In genomic region chr17:73381681-73382080, GRCm38 (mm10) we compare ENCODE assay signal across 27 mouse cellular contexts. TPM values are rescaled to one million over a fixed set of nuclear protein-coding genes. Genes with fewer than 3 reads are reported as not detected.
A peak's percentile ranks its signal among the peaks of the same experiment; 100 is the strongest.
DNase-seq lines count a peak whose midpoint lies in the region; ATAC-seq lines count a peak whose summit lies in the region.
"Had no signal": no experiment of that assay in that cellular context is flagged by ENCODE, and none has a peak within 500 bp of the region (broad histone marks: within the 10 kb centered on the region; RNA-seq: fewer than 3 reads in every experiment).

No protein-coding gene starts in this region.

- no peak for DNase-seq in frontal cortex, postnatal 10 days (ENCODE audit: low spot score in 2 of 2)
- peak; percentile 56 to 85 for DNase-seq in layer of hippocampus, adult 18-20 months (ENCODE audit: low spot score in 2 of 2)
- peak; percentile 44 for DNase-seq in layer of hippocampus, adult 9-10 months (ENCODE audit: low spot score)
- DNase-seq in thymus, adult 18-20 months = no peak
- no peak for DNase-seq in adrenal gland, adult 2 months
- DNase-seq in Muller cell, postnatal 12 days (ENCODE audit: inconsistent ontology term) = no peak
- DNase-seq: adrenal gland, adult 8-10 months; adrenal gland, postnatal 25 days; B cell, adult 2 months; cerebellum, adult 18-20 months; cerebellum, adult 9-10 months; cerebellum, postnatal 14 days; gastrocnemius, adult 2 months; gastrocnemius, postnatal 14 days; heart, adult 11 months; heart, postnatal 10 days; heart, postnatal 36 days had no signal

- ATAC-seq in frontal cortex, adult (ENCODE audit: low TSS enrichment) = peak; percentile 69; the same call in 1 of the 2 replicates
- ATAC-seq: forebrain, embryonic 14.5 days; hindbrain, embryonic 16.5 days had no signal

RNA-seq across cellular contexts. Expression of gene Capn13, which starts 19.0 kb away (rescaled TPM):
- not detected for total RNA-seq in layer of hippocampus, adult 18-20 months (2021)
- total RNA-seq in adrenal gland, adult 2 months (2021) = not detected
- polyA plus RNA-seq in adrenal gland, adult 2 months (2012; rRNA removed) = not detected in 2 replicates
- total RNA-seq: adrenal gland, adult 8-10 months; adrenal gland, postnatal 25 days; CH12.LX; G1E; gastrocnemius, adult 2 months; gastrocnemius, postnatal 14 days; gastrocnemius, postnatal 4 days; heart, postnatal 10 days; heart, postnatal 36 days had no signal
- polyA plus RNA-seq: embryonic facial prominence, embryonic 11.5 days; forebrain, embryonic 11.5 days; forebrain, embryonic 14.5 days; G1E; heart, embryonic 12.5 days; hindbrain, embryonic 13.5 days had no signal

Comparison
In these comparisons a context has a peak if more than half of its experiments do, and no peak if none do; other contexts are left out.
1. DNase-seq: peak in layer of hippocampus, adult 18-20 months (2 of 2) and layer of hippocampus, adult 9-10 months (single experiment); none in frontal cortex, postnatal 10 days (0 of 2), thymus, adult 18-20 months (0 of 2), adrenal gland, adult 2 months (single experiment) and Muller cell, postnatal 12 days (single experiment).